Mouse (Mus musculus) hindlimb bud, embryonic 11.5 days (tissue): ENCODE results near the gene Rrm2.
"Not testable (repeated sequence)": the region's sequence is repeated elsewhere in the genome, so short reads cannot be mapped to it uniquely, and the experiment has no call there.

ENCODE experiments used
- DNase-seq: peaks from one replicate; pipeline ENCODE4 v3.0.0-alpha.2; 2012; ENCODE audit warnings: low read depth, low spot score; ENCODE audit errors: extremely low spot score

The Rrm2 gene

GRCm38 (mm10) chr12:24707954-24708823 is at the start of gene Rrm2:
Rrm2 (plus strand) TSS chr12:24708241.
- no peak for DNase-seq

DNA sequence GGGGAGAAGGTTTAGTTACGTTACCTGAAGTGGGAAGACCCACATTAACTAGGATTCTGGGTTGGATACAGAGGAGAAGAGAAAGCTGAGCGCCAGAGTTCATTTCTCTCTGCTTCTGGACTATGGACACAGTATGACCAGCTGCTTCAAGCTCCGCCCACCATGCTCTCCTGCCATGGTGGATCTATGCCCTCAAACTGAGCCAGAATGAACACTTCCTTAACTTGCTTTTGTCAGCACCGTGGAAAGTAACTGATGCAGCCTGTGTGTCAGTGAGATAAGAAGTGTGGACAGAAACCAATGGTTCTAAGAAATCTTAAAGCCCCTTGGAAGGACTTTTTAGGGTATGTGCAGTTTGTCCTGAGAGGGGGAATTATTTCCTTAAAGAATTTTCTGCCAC is 49.0 kb upstream of the Rrm2 start:
- DNase-seq, result no peak

DNA sequence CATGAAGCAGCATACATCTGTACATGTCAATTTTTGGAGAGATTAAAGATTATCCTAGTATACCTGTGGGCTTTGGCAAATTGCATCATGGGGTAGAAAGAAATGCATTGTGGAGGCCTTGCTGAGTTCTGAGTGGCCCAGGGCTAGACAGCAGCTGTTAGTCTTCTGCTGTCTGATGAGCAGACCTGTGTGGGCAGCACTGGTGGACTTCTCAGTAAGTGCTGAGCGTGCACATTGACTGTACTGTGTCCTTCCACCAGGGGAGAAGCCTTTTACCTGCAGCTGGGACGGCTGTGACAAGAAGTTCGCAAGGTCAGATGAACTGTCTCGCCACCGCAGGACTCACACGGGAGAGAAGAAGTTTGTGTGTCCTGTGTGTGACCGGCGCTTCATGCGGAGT is 48.1 kb upstream of the Rrm2 start:
- DNase-seq, result no peak

GRCm38 (mm10) chr12:24661100-24661499 is 46.9 kb upstream of the Rrm2 start:
- DNase-seq, result no peak

- no peak for DNase-seq
Measured at GRCm38 (mm10) chr12:24662131-24662530, 45.9 kb upstream of the Rrm2 start.

DNA sequence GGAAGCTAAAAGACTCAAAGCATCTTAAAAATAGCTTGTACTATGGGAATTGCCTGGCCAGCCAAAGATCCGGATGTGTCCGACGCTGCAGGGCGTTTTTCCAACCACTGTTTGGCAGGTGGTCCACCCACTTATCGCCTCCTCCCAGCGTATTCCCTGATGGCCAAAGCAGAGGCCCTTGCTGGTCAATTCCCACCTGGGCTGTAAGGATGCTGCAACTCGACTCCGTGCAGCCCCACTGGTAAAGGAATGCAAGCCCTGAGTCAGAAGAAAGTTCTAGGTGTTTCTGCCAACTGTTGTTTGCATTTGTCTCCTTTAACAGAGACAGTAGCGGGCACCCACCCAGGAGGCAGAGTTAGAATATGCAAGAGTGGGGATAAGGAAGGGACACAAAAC is 27.9 kb upstream of the Rrm2 start:
- no peak for DNase-seq

- no peak for DNase-seq
Measured at GRCm38 (mm10) chr12:24680492-24681285, 27.4 kb upstream of the Rrm2 start.

GRCm38 (mm10) chr12:24681286-24682023 is 26.6 kb upstream of the Rrm2 start, which contains the start of gene Cys1:
Cys1 (minus strand) TSS chr12:24681813.
- no peak for DNase-seq

DNA sequence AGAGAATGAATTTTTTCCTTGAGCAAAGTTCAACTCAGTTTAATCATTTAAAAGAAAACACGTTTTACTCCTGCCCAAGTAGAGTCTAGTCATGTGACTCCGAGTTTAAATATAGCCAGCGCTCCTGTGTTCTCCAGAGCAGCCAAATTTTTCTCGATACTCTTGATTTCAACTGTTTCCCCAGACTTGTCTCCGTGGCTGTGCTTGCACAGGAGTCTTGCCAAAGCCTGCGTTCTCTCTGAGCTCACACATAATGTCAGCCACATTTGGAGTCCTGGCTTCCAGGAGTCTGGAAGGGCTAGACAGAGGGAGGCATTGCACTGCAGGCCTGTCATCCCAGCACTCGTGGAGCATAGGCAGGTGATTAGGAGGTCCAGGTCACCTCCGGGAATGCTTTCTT is 25.5 kb upstream of the Rrm2 start:
- no peak for DNase-seq

GRCm38 (mm10) chr12:24683461-24683860 is 24.6 kb upstream of the Rrm2 start:
- DNase-seq, result no peak

DNA sequence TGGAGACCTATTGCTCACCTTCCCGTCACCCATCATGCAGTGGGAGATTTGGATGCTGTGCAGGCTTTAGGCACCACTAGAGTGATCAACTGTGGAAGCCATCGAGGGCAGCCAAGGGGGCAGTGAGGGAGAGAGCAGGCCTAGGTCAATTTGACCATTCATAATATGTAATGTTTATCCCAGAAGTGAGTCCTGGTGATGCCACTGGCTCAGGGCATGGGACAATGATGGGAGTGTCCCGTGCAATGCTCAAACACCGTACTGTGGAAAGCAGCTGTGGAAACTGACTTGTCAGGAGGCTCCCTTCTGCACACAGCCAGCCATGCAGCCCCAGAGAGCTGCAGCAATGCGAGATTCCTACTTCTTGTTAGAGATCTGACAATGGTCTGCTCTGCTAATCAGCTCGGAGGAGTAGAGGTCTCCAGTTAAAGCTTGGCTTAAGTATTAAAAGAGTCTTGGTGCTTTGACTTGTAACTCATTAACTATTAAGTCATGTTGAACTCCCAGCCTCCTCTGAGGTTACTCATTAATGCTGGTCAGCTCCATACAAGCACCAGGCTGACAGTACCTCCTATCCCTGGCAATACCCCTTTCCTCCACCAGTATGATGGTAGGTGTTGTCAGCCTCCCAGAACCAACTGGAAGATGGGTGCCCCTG is 21.9 kb upstream of the Rrm2 start:
- DNase-seq, result no peak

DNA sequence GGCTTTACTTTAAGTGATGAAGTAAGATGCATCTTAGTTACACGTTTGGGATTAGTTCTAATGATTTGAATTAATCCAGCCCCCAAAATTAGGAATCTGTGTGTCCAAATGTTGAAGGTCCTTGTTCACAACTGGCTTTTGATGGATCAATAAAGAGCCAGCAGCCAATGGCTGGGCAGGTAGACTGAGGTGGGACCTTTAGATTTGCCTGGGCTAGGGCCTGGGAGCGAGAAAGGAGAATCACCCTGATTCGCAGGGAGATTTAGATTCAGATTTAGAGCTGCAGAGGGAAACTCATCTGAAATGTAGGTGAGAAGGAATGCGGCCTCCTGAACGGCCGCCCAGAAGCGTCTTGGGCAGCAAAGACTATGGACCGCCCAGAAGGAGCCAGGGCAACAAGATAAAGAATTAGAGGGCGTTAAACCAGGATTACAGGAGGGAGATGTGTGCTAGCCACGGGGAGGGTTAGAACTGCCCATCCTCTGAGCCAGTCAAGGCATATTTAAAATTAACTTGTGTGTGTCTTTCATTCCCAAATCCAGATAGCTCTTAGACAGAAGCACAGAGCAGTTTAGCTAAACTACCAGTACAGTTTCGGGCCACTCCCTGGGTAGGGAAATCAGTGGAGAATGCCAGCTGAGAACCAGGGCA is 21.2 kb upstream of the Rrm2 start:
- DNase-seq, result no peak

GRCm38 (mm10) chr12:24690351-24690750 is 17.7 kb upstream of the Rrm2 start:
- no peak for DNase-seq

DNA sequence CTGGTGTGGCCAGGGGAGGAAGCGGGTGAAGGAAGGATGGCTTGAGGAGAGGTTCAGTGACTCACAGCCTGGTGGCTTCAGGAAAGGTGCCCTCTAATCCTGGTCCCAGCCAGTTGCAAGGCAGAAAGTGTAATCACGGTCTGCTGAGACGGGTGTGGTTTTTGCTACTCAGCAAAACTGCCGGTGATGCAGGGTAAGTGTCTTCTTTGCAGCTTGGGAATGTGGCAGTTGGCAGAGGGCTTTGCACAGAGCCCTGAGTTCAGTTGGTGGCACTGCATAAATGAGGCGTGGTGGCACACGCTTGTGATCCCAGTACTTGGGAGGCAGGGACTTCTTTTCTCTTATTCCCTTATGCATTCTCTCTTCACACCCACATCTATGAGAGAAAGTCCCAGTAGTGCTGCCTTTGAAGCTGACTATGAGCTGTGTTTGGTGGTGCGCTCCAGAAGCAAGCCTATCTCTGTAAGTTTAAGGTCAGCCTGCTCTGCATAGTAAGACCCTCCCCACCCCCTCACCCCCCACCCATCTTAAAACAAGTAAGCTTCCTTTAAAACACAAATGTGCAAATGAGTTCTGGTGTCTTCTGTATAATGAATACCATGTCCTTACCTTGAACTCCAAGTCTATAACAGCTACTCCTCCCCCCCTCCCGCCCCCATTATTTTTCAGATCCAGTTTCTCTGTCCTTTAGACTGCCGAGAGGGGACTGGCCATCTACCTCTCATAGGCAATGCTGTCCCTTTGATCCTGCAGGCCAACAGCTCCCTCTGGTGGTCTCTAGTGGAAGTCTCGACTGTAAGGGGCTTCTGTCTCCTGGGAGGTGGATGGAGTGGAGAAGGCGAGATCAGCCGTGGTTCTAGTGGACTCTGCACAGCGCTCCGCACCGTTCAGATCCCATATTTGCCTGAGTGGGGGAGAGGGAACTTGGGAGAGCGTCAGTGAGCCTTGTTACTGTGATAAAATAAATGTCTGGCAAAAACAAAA is 11.2 kb upstream of the Rrm2 start:
- DNase-seq, result no peak

DNA sequence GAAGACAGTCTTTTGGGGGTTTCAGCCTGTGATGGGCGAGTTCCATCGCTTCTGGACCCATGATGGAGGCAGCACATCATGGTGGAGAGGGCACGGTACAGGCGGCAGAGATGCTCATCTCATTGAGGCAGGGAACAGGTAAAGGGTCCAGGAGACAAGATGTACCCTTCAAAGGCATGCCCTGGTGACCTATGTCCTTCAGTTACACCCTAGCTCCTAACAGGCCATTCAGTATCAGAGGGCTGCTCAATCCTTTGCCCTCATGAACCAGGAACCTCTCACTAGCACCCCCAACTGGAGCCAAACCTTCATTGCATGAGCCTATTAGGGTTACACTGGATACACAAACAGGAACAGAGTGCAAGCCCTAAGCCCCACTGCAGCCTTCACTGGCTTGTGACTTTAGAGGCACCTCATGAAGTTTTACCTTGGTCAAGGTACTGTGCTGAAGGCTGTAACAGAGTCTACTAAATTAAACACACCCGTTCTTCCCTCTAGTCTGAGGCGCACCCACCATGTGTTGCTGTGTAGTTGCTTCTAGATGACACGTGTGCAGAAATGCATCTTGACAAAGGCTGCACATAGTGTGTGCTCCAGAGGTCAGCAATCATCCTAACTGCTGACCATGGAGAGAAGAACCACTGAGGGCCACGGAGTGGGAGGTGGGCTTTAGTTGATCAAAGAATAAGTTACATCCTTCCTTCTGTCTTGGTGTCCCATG is 10.4 kb upstream of the Rrm2 start:
- DNase-seq, result no peak

- no peak for DNase-seq
Measured at GRCm38 (mm10) chr12:24698514-24698913, 9.5 kb upstream of the Rrm2 start.

DNA sequence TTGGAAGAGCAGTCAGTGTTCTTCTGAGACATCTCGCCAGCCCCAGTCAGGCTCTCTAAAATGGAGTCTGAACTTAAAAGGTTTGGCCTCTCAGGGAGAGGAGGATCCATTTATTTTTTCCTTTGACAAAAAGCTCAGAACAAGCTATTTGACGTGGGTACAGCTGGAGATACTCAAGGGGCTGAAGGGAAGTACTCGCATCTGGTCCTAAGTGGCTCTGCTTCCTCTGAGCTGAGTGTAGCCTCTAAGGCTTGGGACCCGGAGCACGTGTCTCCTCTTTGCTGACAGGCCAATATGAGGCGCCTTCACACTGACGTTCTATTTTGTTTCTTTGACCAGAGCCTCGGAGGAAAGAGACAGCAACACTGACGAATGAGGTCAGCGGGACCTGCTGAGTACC is 8.5 kb upstream of the Rrm2 start:
- no peak for DNase-seq

DNA sequence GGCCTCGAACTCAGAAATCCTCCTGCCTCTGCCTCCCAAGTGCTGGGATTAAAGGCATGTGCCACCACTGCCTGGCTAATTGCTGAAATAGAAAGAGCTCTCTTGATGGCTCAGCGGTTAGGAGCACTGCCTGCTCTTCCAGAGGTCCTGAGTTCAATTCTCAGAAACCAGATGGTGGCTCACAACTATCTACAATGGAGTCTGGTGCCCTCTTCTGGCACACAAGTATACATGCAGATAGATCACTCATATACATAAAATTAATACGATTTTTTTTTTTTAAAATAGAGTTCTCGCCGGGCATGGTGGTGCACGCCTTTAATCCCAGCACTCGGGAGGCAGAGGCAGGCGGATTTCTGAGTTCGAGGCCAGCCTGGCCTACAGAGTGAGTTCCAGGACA is 6.4 kb upstream of the Rrm2 start:
- not testable (repeated sequence) for DNase-seq

GRCm38 (mm10) chr12:24703013-24703412 is 5.0 kb upstream of the Rrm2 start:
- DNase-seq, result no peak
